Mouse (Mus musculus): Measurements from ENCODE around the gene Snapc1. TPM values are rescaled to one million over a fixed set of nuclear protein-coding genes. Genes with fewer than 3 reads are reported as not detected.

Gene Snapc1
- polyA plus RNA-seq, 1 experiment = 32.0 TPM

DNA sequence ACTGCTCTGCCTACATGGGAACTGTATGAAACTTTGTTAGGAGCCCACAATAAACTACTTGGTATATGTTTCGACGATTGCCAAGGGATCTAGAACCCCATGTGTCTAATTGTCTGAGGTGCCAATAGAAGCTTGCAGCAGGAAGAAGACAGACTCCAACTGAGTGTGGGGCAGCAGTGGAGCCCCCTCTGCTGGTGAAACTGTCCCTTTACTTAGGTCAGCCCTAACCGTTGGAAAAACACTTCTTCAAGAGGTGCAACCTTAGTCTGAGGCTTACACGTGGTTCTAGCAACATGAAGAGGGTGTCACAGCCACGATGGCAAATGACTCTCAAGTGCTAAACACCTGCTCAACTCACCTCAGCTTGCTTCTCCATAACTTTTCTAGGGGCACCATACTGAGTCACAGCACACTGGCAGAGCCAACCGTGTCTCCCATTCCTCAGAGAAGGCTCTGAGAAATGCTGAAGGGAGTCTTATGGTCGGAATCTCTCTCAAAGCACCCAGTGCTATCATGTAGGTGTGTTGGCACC is 50.5 kb downstream of the Snapc1 start:
- Histone ChIP-seq H3K4me3 (ENCODE audit: insufficient read depth, low read length) (no peak overlapping the region), H3K27ac (ENCODE audit: insufficient read depth, low read length) (no peak overlapping the region), H3K4me1 (ENCODE audit: control insufficient read depth, insufficient read depth, low read length) (no peaks in the 10 kb centered on the region; the same call in none of the 2 replicates)
- no peak for TF ChIP-seq POLR2A (IDR thresholded peaks at IDR 0.05; ENCODE audit: extremely low read depth, insufficient read depth, low read length)
- TF ChIP-seq CTCF (IDR thresholded peaks at IDR 0.05; ENCODE audit: extremely low read depth, insufficient read depth, low read length) = no peak

DNA sequence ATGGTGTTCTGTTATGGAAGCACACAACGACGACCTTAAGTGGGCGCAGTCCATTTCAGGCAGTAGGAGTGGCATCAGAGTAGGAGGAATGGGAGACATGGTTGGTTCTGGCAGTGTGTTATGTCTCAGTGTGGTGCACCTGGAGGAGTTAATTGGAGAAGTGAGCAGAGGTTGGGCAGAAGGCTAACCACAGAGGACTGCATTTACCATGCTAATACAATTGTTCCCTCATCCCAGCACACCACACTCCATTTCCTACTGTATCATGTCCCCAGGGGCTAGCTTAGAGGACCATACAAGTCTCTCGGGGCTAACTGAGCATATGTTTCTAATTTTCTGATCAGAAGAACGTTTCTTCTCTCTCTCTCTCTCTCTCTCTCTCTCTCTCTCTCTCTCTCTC is 51.2 kb downstream of the Snapc1 start:
- no peak for TF ChIP-seq CTCF (IDR thresholded peaks at IDR 0.05; ENCODE audit: extremely low read depth, insufficient read depth, low read length)
- no peak for TF ChIP-seq POLR2A (IDR thresholded peaks at IDR 0.05; ENCODE audit: extremely low read depth, insufficient read depth, low read length)
- no peak overlapping the region for H3K4me3 ChIP-seq (ENCODE audit: insufficient read depth, low read length)
- no peaks in the 10 kb centered on the region; the same call in none of the 2 replicates for H3K4me1 ChIP-seq (ENCODE audit: control insufficient read depth, insufficient read depth, low read length)
- H3K27ac ChIP-seq (ENCODE audit: insufficient read depth, low read length) = no peak overlapping the region

DNA sequence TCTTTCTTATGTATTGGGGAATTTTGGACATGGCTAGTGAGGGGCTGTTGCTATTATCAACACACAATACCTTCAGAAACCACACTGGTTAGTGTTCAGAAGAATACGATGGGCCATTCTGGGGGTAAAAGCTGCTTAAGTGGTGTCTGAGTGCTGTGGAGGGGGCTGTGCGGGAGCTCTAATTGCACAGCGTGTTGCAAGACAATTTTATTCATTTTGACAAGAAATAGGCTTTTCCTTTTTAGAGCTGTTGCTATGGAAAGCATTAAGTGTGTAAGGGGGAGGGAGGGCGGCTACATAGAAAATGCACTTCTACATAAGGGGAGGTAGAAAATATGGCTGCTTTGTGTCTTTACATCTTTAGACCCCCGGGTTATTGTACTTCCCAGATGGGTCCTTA is 59.0 kb downstream of the Snapc1 start:
- TF ChIP-seq CTCF (IDR thresholded peaks at IDR 0.05; ENCODE audit: extremely low read depth, insufficient read depth, low read length) (no peak), POLR2A (IDR thresholded peaks at IDR 0.05; ENCODE audit: extremely low read depth, insufficient read depth, low read length) (no peak)
- no peak overlapping the region for H3K27ac ChIP-seq (ENCODE audit: insufficient read depth, low read length)
- no peak overlapping the region for H3K4me3 ChIP-seq (ENCODE audit: insufficient read depth, low read length)
- no peaks in the 10 kb centered on the region for H3K4me1 ChIP-seq (ENCODE audit: control insufficient read depth, insufficient read depth, low read length)

DNA sequence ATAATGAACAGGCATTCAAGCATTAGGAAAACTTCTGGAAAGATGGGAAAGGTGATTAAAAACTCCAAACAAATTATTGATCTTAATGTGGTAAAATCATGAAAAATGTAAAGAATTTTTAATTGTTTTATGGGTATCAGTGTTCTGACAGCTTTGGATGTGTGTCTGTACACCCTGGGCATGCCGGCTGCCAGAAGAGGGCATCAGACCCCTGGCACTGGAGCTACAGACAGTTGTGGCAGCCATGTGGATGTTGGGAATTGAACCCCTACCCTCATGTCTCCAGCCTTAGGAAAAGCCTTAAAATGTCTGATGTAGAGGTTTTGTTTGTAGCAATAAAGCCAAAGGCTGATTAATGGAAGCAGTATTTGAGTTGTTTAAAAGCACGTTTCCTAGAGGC is 60.6 kb downstream of the Snapc1 start:
- TF ChIP-seq CTCF (IDR thresholded peaks at IDR 0.05; ENCODE audit: extremely low read depth, insufficient read depth, low read length) = no peak
- TF ChIP-seq POLR2A (IDR thresholded peaks at IDR 0.05; ENCODE audit: extremely low read depth, insufficient read depth, low read length) = no peak
- H3K27ac ChIP-seq (ENCODE audit: insufficient read depth, low read length) = no peak overlapping the region
- no peak overlapping the region for H3K4me3 ChIP-seq (ENCODE audit: insufficient read depth, low read length)
- H3K4me1 ChIP-seq (ENCODE audit: control insufficient read depth, insufficient read depth, low read length) = no peaks in the 10 kb centered on the region

Other genes starting within 250 kb of the Snapc1 start
- 35.9 and 36.2 TPM in 2 replicates for gene Hif1a, start 63.1 kb upstream of the Snapc1 start, polyA plus RNA-seq (2012; rRNA removed)
- gene Gm49321, start 26.8 kb upstream of the Snapc1 start, polyA plus RNA-seq (2012; rRNA removed) = not detected in 2 replicates
- 64.3 and 68.0 TPM in 2 replicates for gene Syt16, start 33.2 kb downstream of the Snapc1 start, polyA plus RNA-seq (2012; rRNA removed)